Comparison of ENCODE assay signal across 8 mouse cellular contexts in the genomic region with DNA sequence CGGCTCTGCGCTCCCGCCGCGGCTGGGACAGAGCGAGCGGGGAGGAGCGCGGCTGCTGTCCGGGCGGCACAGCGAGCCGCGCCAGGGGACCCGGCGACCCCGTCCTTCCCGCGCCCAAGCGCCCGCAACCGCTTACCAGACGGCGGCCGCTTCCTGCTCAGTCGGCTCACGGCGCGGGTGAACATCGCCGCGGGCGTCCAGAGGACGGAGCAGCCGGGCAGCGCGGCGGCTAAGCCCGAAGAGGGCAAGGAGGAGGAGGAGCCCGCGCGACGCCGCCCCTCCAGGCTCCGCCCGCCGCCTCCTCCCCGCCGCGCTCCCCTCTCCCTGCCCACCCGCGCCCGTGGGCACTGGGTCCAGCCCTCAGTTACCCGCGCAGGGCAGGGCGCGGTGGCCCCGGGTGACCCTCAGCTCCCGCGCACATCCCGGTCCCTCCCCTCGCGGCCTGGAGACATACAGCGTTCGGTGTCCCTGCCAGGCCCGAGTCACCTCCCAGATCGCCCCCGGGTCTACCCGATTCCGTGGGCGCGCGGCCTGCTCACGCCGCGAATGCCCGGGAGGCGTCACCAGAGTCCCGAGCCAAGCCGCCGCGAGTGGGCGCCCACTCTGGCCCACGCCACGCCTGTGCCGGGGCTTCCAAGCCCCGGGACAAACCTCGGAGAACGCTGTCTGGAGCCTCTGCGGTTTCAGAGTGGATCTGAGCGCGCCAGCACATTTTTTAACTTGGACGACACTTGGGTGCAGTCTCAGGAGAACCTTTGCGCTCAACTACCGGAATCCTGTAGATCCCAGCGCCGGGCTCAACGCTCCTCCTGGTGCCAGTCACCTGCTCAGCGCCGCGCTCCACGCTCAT. TPM values are rescaled to one million over a fixed set of nuclear protein-coding genes. Genes with fewer than 3 reads are reported as not detected.
DNase-seq lines count a peak whose midpoint lies in the region; ATAC-seq and TF ChIP-seq lines count a peak whose summit lies in the region.

Gene Rgs10 (minus strand): TSS at position 829 of the 850 bp plus-strand sequence.

- peak; percentile 69 for DNase-seq in A20 (ENCODE audit: low read depth, low spot score)
- peak; percentile 75 for DNase-seq in adrenal gland, postnatal 14 days
- DNase-seq in kidney, postnatal 0 days (ENCODE audit: low spot score), result peak; percentile 49
- DNase-seq in liver, embryonic 14.5 days (ENCODE audit: low read depth in 3 of 3, low spot score in 3 of 3), result peak in 1 of 3 experiments; percentile 26
- peak; percentile 80 for DNase-seq in neural tube, embryonic 10.5 days (ENCODE audit: extremely low spot score, low spot score)

- H3K9me3 ChIP-seq in erythroblast, embryonic 14.5 days (ENCODE audit: control insufficient read depth, low read length), result no peaks in the 10 kb centered on the region
- no peaks in the 10 kb centered on the region for H3K9me3 ChIP-seq in heart, embryonic 13.5 days
- H3K9me3 ChIP-seq in kidney, postnatal 0 days (replicated peaks; ENCODE audit: low read length), result no peaks in the 10 kb centered on the region
- H3K9me3 ChIP-seq in liver, embryonic 14.5 days (ENCODE audit: control insufficient read depth, low read length), result no peaks in the 10 kb centered on the region
- no peaks in the 10 kb centered on the region for H3K9me3 ChIP-seq in stomach, embryonic 16.5 days (replicated peaks; ENCODE audit: control insufficient read depth, low read length)

- peaks cover 56% of the 10 kb centered on the region for H3K4me1 ChIP-seq in erythroblast, embryonic 14.5 days (ENCODE audit: control insufficient read depth)
- H3K4me1 ChIP-seq in heart, embryonic 13.5 days, result peaks cover 32% of the 10 kb centered on the region
- H3K4me1 ChIP-seq in kidney, postnatal 0 days (replicated peaks; ENCODE audit: insufficient read depth, low read length), result peaks cover 7% of the 10 kb centered on the region; the same call in 1 of the 2 replicates
- peaks cover 18 to 38% of the 10 kb centered on the region in 2 experiments for H3K4me1 ChIP-seq in liver, embryonic 14.5 days (replicated peaks; ENCODE audit: control insufficient read depth in 2 of 2, insufficient read depth in 2 of 2, low read length in 1 of 2)
- H3K4me1 ChIP-seq in stomach, embryonic 16.5 days (ENCODE audit: control insufficient read depth, insufficient read depth, low read length), result peaks cover 7% of the 10 kb centered on the region

- ATAC-seq in heart, embryonic 13.5 days (ENCODE audit: extremely low read depth, insufficient number of reproducible peaks, low FRiP score, low TSS enrichment), result peak; percentile 38; the same call in 1 of the 2 replicates
- peak; percentile 68; the same call in 1 of the 2 replicates for ATAC-seq in kidney, postnatal 0 days (replicated peaks; ENCODE audit: low FRiP score, low read depth)
- ATAC-seq in liver, embryonic 14.5 days (ENCODE audit: insufficient read depth), result peak; percentile 76
- peak; percentile 86 for ATAC-seq in stomach, embryonic 16.5 days (ENCODE audit: insufficient read depth, low FRiP score)

- under 1% methylated on average over 77 of the region's 102 CpGs for WGBS in heart, embryonic 13.5 days
- under 1% methylated on average over 88 of the region's 102 CpGs for WGBS in kidney, postnatal 0 days
- WGBS in liver, embryonic 14.5 days (ENCODE audit: insufficient replicate concordance), result under 1% methylated on average over 82 of the region's 102 CpGs
- WGBS in stomach, embryonic 16.5 days, result under 1% methylated on average over 95 of the region's 102 CpGs

- H3K4me2 ChIP-seq in heart, embryonic 13.5 days, result peak within 1 kb of the TSS; percentile 100
- peak within 1 kb of the TSS; percentile 99 for H3K4me2 ChIP-seq in kidney, postnatal 0 days (ENCODE audit: low read length)
- H3K4me2 ChIP-seq in liver, embryonic 14.5 days (ENCODE audit: low read depth), result peak within 1 kb of the TSS; percentile 100
- H3K4me2 ChIP-seq in stomach, embryonic 16.5 days (ENCODE audit: low read depth, low read length), result peak within 1 kb of the TSS; percentile 99

- H3K36me3 ChIP-seq in erythroblast, embryonic 14.5 days (ENCODE audit: control insufficient read depth), result peaks cover 3% of the 10 kb centered on the region; the same call in 1 of the 2 replicates
- no peaks in the 10 kb centered on the region for H3K36me3 ChIP-seq in heart, embryonic 13.5 days
- no peaks in the 10 kb centered on the region for H3K36me3 ChIP-seq in kidney, postnatal 0 days (ENCODE audit: insufficient read depth, low read length)
- H3K36me3 ChIP-seq in liver, embryonic 14.5 days (replicated peaks; ENCODE audit: control insufficient read depth, insufficient read depth, low read depth), result no peaks in the 10 kb centered on the region
- no peaks in the 10 kb centered on the region for H3K36me3 ChIP-seq in stomach, embryonic 16.5 days (ENCODE audit: control insufficient read depth, insufficient read depth, low read length)

- TF ChIP-seq CTCF in kidney, postnatal 0 days (IDR thresholded peaks at IDR 0.05; ENCODE audit: low read depth), result no peak
- no peak for TF ChIP-seq CTCF in liver, embryonic 14.5 days (IDR thresholded peaks at IDR 0.05; ENCODE audit: low read depth)

- TF ChIP-seq EP300 in liver, embryonic 14.5 days (IDR thresholded peaks at IDR 0.05; ENCODE audit: low read depth), result no peak

- H3K27me3 ChIP-seq in erythroblast, embryonic 14.5 days (ENCODE audit: control insufficient read depth), result peaks cover 50% of the 10 kb centered on the region
- peaks cover 60% of the 10 kb centered on the region for H3K27me3 ChIP-seq in heart, embryonic 13.5 days (replicated peaks)
- H3K27me3 ChIP-seq in kidney, postnatal 0 days (ENCODE audit: insufficient read depth, low read length), result peaks cover 36% of the 10 kb centered on the region
- peaks cover 25% of the 10 kb centered on the region for H3K27me3 ChIP-seq in liver, embryonic 14.5 days (ENCODE audit: control insufficient read depth, insufficient read depth, low read length)
- peaks cover 40% of the 10 kb centered on the region for H3K27me3 ChIP-seq in stomach, embryonic 16.5 days (ENCODE audit: control insufficient read depth, insufficient read depth, low read length)

- H3K4me3 ChIP-seq in erythroblast, embryonic 14.5 days (replicated peaks), result peak within 1 kb of the TSS; percentile 83
- H3K4me3 ChIP-seq in heart, embryonic 13.5 days, result peak within 1 kb of the TSS; percentile 69
- peak within 1 kb of the TSS; percentile 73 for H3K4me3 ChIP-seq in kidney, postnatal 0 days (replicated peaks; ENCODE audit: low read depth, low read length)
- peak within 1 kb of the TSS; percentile 66 to 83 for H3K4me3 ChIP-seq in liver, embryonic 14.5 days (ENCODE audit: insufficient read depth in 1 of 2, low read depth in 2 of 2, low read length in 2 of 2)
- H3K4me3 ChIP-seq in stomach, embryonic 16.5 days (replicated peaks; ENCODE audit: low read length), result peak within 1 kb of the TSS; percentile 71

- H3K27ac ChIP-seq in heart, embryonic 13.5 days (replicated peaks), result no peak within 1 kb of the TSS
- no peak within 1 kb of the TSS for H3K27ac ChIP-seq in kidney, postnatal 0 days
- no peak within 1 kb of the TSS for H3K27ac ChIP-seq in liver, embryonic 14.5 days
- no peak within 1 kb of the TSS for H3K27ac ChIP-seq in stomach, embryonic 16.5 days (ENCODE audit: low read length)

- H3K9ac ChIP-seq in heart, embryonic 13.5 days, result peak within 1 kb of the TSS; percentile 84
- H3K9ac ChIP-seq in kidney, postnatal 0 days (ENCODE audit: low read depth, low read length), result peak within 1 kb of the TSS; percentile 48
- peak within 1 kb of the TSS; percentile 75 for H3K9ac ChIP-seq in liver, embryonic 14.5 days (replicated peaks)
- H3K9ac ChIP-seq in stomach, embryonic 16.5 days (ENCODE audit: low read length), result peak within 1 kb of the TSS; percentile 74

RNA-seq across cellular contexts. Expression of gene Rgs10, which starts in this region (rescaled TPM):
- 14.4 and 22.4 TPM in 2 replicates for total RNA-seq in adrenal gland, postnatal 14 days (2021)
- 4.1 TPM in 2 replicates for polyA plus RNA-seq in erythroblast, embryonic 14.5 days (2012)
- polyA plus RNA-seq in heart, embryonic 13.5 days (2015; fragmentation: Nextera tagmentation; extraction: Ambion mirVana), result 12.3 and 13.0 TPM in 2 replicates
- polyA plus RNA-seq in kidney, postnatal 0 days (2015; fragmentation: Nextera tagmentation; extraction: Ambion mirVana), result 5.4 and 6.6 TPM in 2 replicates
- 24.4 and 36.3 TPM in 2 replicates for polyA plus RNA-seq in liver, embryonic 14.5 days (2012; rRNA removed)
- polyA plus RNA-seq in liver, embryonic 14.5 days (2014; fragmentation: Nextera tagmentation; extraction: Ambion mirVana), result 45.8 and 53.0 TPM in 2 replicates
- 23.7 and 24.0 TPM in 2 replicates for polyA plus RNA-seq in stomach, embryonic 16.5 days (2015; fragmentation: Nextera tagmentation; extraction: Ambion mirVana)
